In genomic region chr2:11038440-11038839, GRCm38 (mm10) we compare ENCODE assay signal across 26 mouse cellular contexts.
"Had no signal": no experiment of that assay in that cellular context is flagged by ENCODE, and none has a peak within 500 bp of the region (broad histone marks: within the 10 kb centered on the region; RNA-seq: fewer than 3 reads in every experiment).

No protein-coding gene starts in this region.

- H3K4me3 ChIP-seq: embryonic facial prominence, embryonic 10.5 days; embryonic facial prominence, embryonic 12.5 days; embryonic facial prominence, embryonic 13.5 days; embryonic facial prominence, embryonic 15.5 days; erythroblast, embryonic 14.5 days; forebrain, embryonic 10.5 days; forebrain, embryonic 12.5 days; forebrain, embryonic 13.5 days; forebrain, embryonic 15.5 days; gastrocnemius, adult 2 months; heart, adult 2 months had no signal

- H3K27ac ChIP-seq: embryonic facial prominence, embryonic 10.5 days; embryonic facial prominence, embryonic 12.5 days; embryonic facial prominence, embryonic 13.5 days; embryonic facial prominence, embryonic 15.5 days; forebrain, embryonic 10.5 days; forebrain, embryonic 12.5 days; forebrain, embryonic 13.5 days; forebrain, embryonic 15.5 days; gastrocnemius, adult 2 months; heart, adult 2 months had no signal

- H3K27me3 ChIP-seq: embryonic facial prominence, embryonic 12.5 days; embryonic facial prominence, embryonic 15.5 days; forebrain, embryonic 12.5 days; forebrain, embryonic 13.5 days; forebrain, embryonic 15.5 days had no signal

- H3K4me2 ChIP-seq: embryonic facial prominence, embryonic 12.5 days; embryonic facial prominence, embryonic 13.5 days; embryonic facial prominence, embryonic 15.5 days; forebrain, embryonic 12.5 days; forebrain, embryonic 13.5 days; forebrain, embryonic 15.5 days had no signal

- H3K9me3 ChIP-seq: embryonic facial prominence, embryonic 10.5 days; embryonic facial prominence, embryonic 12.5 days; embryonic facial prominence, embryonic 13.5 days; embryonic facial prominence, embryonic 15.5 days; forebrain, embryonic 10.5 days; forebrain, embryonic 12.5 days; forebrain, embryonic 13.5 days; forebrain, embryonic 15.5 days had no signal

- H3K36me3 ChIP-seq: embryonic facial prominence, embryonic 10.5 days; embryonic facial prominence, embryonic 12.5 days; embryonic facial prominence, embryonic 13.5 days; embryonic facial prominence, embryonic 15.5 days; forebrain, embryonic 10.5 days; forebrain, embryonic 12.5 days; forebrain, embryonic 15.5 days had no signal

- H3K4me1 ChIP-seq: embryonic facial prominence, embryonic 10.5 days; embryonic facial prominence, embryonic 12.5 days; embryonic facial prominence, embryonic 13.5 days; embryonic facial prominence, embryonic 15.5 days; forebrain, embryonic 15.5 days had no signal

- DNase-seq: cerebellum, adult 9-11 months; cerebellum, postnatal 10 days; cerebellum, postnatal 14 days; cerebellum, postnatal 25 days; cerebellum, postnatal 36 days; embryo, embryonic 11 days; forebrain, postnatal 0 days; gastrocnemius, adult 2 months; gastrocnemius, postnatal 10 days; gastrocnemius, postnatal 14 days; gastrocnemius, postnatal 25 days; gastrocnemius, postnatal 36 days; heart, adult 11 months; heart, adult 18-20 months; heart, adult 2 months had no signal

- H3K9ac ChIP-seq: embryonic facial prominence, embryonic 12.5 days; embryonic facial prominence, embryonic 13.5 days; embryonic facial prominence, embryonic 15.5 days; forebrain, embryonic 12.5 days; forebrain, embryonic 13.5 days; forebrain, embryonic 15.5 days; forebrain, postnatal 0 days had no signal

- ATAC-seq: forebrain, embryonic 13.5 days; forebrain, embryonic 14.5 days; forebrain, embryonic 15.5 days; forebrain, embryonic 16.5 days; forebrain, postnatal 0 days had no signal
